Mouse (Mus musculus) limb, embryonic 11.5 days (tissue): ENCODE measurements around the gene Tctn3. TPM values are rescaled to one million over a fixed set of nuclear protein-coding genes. Genes with fewer than 3 reads are reported as not detected.
"Not testable (repeated sequence)": the region's sequence is repeated elsewhere in the genome, so short reads cannot be mapped to it uniquely, and the experiment has no call there.

Experiments
- ATAC-seq: fragments of 200-750 bp; cut with Nextera tagmentation; 2 replicates; pipeline ENCODE4 v1.8.0; 2017; ENCODE audit warnings: low read depth; ENCODE audit not compliant: insufficient number of reproducible peaks, low FRiP score, low TSS enrichment
- DNase-seq: peaks from one replicate; pipeline ENCODE4 v3.0.0-alpha.2; 2015; ENCODE audit warnings: low spot score
- H3K27ac ChIP-seq: fragments of 300-500 bp; sonication (generic); replicated peaks from 2 replicates; pipeline ENCODE4 v1.5.1; 2014; ENCODE audit warnings: low read depth, mild to moderate bottlenecking, low read length
- H3K27me3 ChIP-seq: fragments of 300-500 bp; sonication (generic); 2 replicates; pipeline ENCODE4 v1.6.1; 2014; ENCODE audit warnings: mild to moderate bottlenecking, low read length, mixed read lengths; ENCODE audit not compliant: control insufficient read depth, insufficient read depth
- H3K36me3 ChIP-seq: fragments of 300-500 bp; sonication (generic); 2 replicates; pipeline ENCODE4 v1.6.1; 2014; ENCODE audit warnings: mild to moderate bottlenecking, low read length, moderate library complexity, mixed read lengths; ENCODE audit not compliant: control insufficient read depth, insufficient read depth
- H3K4me1 ChIP-seq: fragments of 300-500 bp; sonication (generic); 2 replicates; pipeline ENCODE4 v1.6.1; 2014; ENCODE audit warnings: low read length, mixed read lengths; ENCODE audit not compliant: control insufficient read depth, insufficient read depth
- H3K4me2 ChIP-seq: fragments of 300-500 bp; sonication (generic); 2 replicates; pipeline ENCODE4 v1.6.1; 2014; ENCODE audit warnings: low read depth, mild to moderate bottlenecking, moderate library complexity; ENCODE audit not compliant: severe bottlenecking
- H3K4me3 ChIP-seq: fragments of 300-500 bp; sonication (generic); 2 replicates; pipeline ENCODE4 v1.5.1; 2014; ENCODE audit warnings: low read depth, low read length
- H3K9ac ChIP-seq: fragments of 300-500 bp; sonication (generic); 2 replicates; pipeline ENCODE4 v1.6.1; 2014; ENCODE audit warnings: mild to moderate bottlenecking, low read length
- H3K9me3 ChIP-seq: fragments of 300-500 bp; sonication (generic); 2 replicates; pipeline ENCODE4 v1.6.1; 2016; ENCODE audit warnings: low read length; ENCODE audit not compliant: control insufficient read depth
- WGBS: fragments of 180-500 bp; shearing (Covaris S2); extraction: QIAGEN DNeasy Blood & Tissue Kit; methylation state at CpG from one replicate; pipeline ENCODE4 v1.1.7; 2014; 5-methylcytosine and 5-hydroxymethylcytosine counted together
- polyA plus RNA-seq: library from polyadenylated mRNA; unstranded; fragments of >200 nt; fragmentation: Nextera tagmentation; extraction: Ambion mirVana; gene quantifications from 2 replicates; pipeline ENCODE4 v1.2.1, GENCODE M21; 2014

Tctn3 gene
- polyA plus RNA-seq, 1 experiment from 2014 or later: 10.6 TPM

GRCm38 (mm10) chr19:40567616-40568015, 44.4 kb downstream of the Tctn3 start:
- no peaks in the 10 kb centered on the region for H3K4me1 ChIP-seq
- no peaks in the 10 kb centered on the region for H3K27me3 ChIP-seq
- no peak overlapping the region for H3K9ac ChIP-seq
- WGBS: 87% methylated on average over 3 of the region's 3 CpGs
- peaks cover 5% of the 10 kb centered on the region for H3K9me3 ChIP-seq
- H3K27ac ChIP-seq: no peak overlapping the region
- no peak overlapping the region for H3K4me3 ChIP-seq
- ATAC-seq: no peak
- H3K4me2 ChIP-seq: no peak overlapping the region
- DNase-seq: no peak
- peaks cover 48% of the 10 kb centered on the region for H3K36me3 ChIP-seq

- H3K36me3 ChIP-seq: peaks cover 18% of the 10 kb centered on the region
- no peak overlapping the region for H3K4me3 ChIP-seq
- no peak overlapping the region for H3K4me2 ChIP-seq
- no peaks in the 10 kb centered on the region for H3K4me1 ChIP-seq
- no peak for DNase-seq
- H3K9ac ChIP-seq: no peak overlapping the region
- ATAC-seq: no peak
- 88% methylated on average over 10 of the region's 10 CpGs for WGBS
- H3K27ac ChIP-seq: no peak overlapping the region
- H3K9me3 ChIP-seq: no peaks in the 10 kb centered on the region
- no peaks in the 10 kb centered on the region for H3K27me3 ChIP-seq
Measured at GRCm38 (mm10) chr19:40563880-40564645, 48.0 kb downstream of the Tctn3 start.

- H3K9me3 ChIP-seq, H3K4me3 ChIP-seq, H3K27me3 ChIP-seq, H3K27ac ChIP-seq, H3K4me1 ChIP-seq, ATAC-seq, H3K4me2 ChIP-seq, DNase-seq, H3K9ac ChIP-seq: not testable (repeated sequence)
- peaks cover 20% of the 10 kb centered on the region for H3K36me3 ChIP-seq
- WGBS: 60% methylated on average over 13 of the region's 31 CpGs
Measured at GRCm38 (mm10) chr19:40561521-40561920, 50.5 kb downstream of the Tctn3 start.

GRCm38 (mm10) chr19:40556029-40556428, 56.0 kb downstream of the Tctn3 start:
- H3K36me3 ChIP-seq: peaks cover 21% of the 10 kb centered on the region
- H3K4me2 ChIP-seq: no peak overlapping the region
- 56% methylated on average over 7 of the region's 7 CpGs for WGBS
- no peaks in the 10 kb centered on the region for H3K4me1 ChIP-seq
- H3K4me3 ChIP-seq: no peak overlapping the region
- ATAC-seq (no peak), DNase-seq (no peak)
- H3K9me3 ChIP-seq: no peaks in the 10 kb centered on the region
- H3K9ac ChIP-seq: no peak overlapping the region
- no peaks in the 10 kb centered on the region for H3K27me3 ChIP-seq
- H3K27ac ChIP-seq: no peak overlapping the region

GRCm38 (mm10) chr19:40555136-40555535, 56.9 kb downstream of the Tctn3 start:
- ATAC-seq (no peak), DNase-seq (no peak)
- no peak overlapping the region for H3K27ac ChIP-seq
- no peak overlapping the region for H3K9ac ChIP-seq
- no peaks in the 10 kb centered on the region for H3K27me3 ChIP-seq
- H3K36me3 ChIP-seq: peaks cover 24% of the 10 kb centered on the region
- WGBS: 92% methylated on average over 8 of the region's 8 CpGs
- no peak overlapping the region for H3K4me3 ChIP-seq
- H3K9me3 ChIP-seq: no peaks in the 10 kb centered on the region
- no peaks in the 10 kb centered on the region for H3K4me1 ChIP-seq
- no peak overlapping the region for H3K4me2 ChIP-seq

- 90% methylated on average over 11 of the region's 11 CpGs for WGBS
Measured at GRCm38 (mm10) chr19:40554343-40554742, 57.7 kb downstream of the Tctn3 start.

GRCm38 (mm10) chr19:40553849-40554248, 58.2 kb downstream of the Tctn3 start:
- H3K9me3 ChIP-seq: no peaks in the 10 kb centered on the region
- H3K4me3 ChIP-seq: no peak overlapping the region
- 92% methylated on average over 6 of the region's 6 CpGs for WGBS
- peaks cover 24% of the 10 kb centered on the region for H3K36me3 ChIP-seq
- H3K27ac ChIP-seq: no peak overlapping the region
- no peak for DNase-seq
- no peak for ATAC-seq
- no peak overlapping the region for H3K9ac ChIP-seq
- no peaks in the 10 kb centered on the region for H3K27me3 ChIP-seq
- 0 out of 2 replicates have a peak, but pooled peaks cover 2% of the 10 kb centered on the region for H3K4me1 ChIP-seq
- H3K4me2 ChIP-seq: no peak overlapping the region

More at GRCm38 (mm10) chr19:40554343-40554742, 57.7 kb downstream of the Tctn3 start:
- ATAC-seq (no peak), DNase-seq (no peak)
- no peaks in the 10 kb centered on the region for H3K4me1 ChIP-seq
- no peak overlapping the region for H3K4me2 ChIP-seq
- H3K9ac ChIP-seq: no peak overlapping the region
- H3K27me3 ChIP-seq: no peaks in the 10 kb centered on the region
- no peak overlapping the region for H3K4me3 ChIP-seq
- no peaks in the 10 kb centered on the region for H3K9me3 ChIP-seq
- H3K27ac ChIP-seq: no peak overlapping the region
- peaks cover 24% of the 10 kb centered on the region for H3K36me3 ChIP-seq

GRCm38 (mm10) chr19:40553014-40553789, 58.8 kb downstream of the Tctn3 start:
- H3K4me1 ChIP-seq: 0 out of 2 replicates have a peak, but pooled peaks cover 3% of the 10 kb centered on the region
- no peak overlapping the region for H3K9ac ChIP-seq
- H3K4me3 ChIP-seq: no peak overlapping the region
- ATAC-seq (no peak), DNase-seq (no peak)
- no peaks in the 10 kb centered on the region for H3K9me3 ChIP-seq
- 91% methylated on average over 14 of the region's 14 CpGs for WGBS
- no peak overlapping the region for H3K4me2 ChIP-seq
- no peak overlapping the region for H3K27ac ChIP-seq
- H3K27me3 ChIP-seq: no peaks in the 10 kb centered on the region
- H3K36me3 ChIP-seq: peaks cover 22% of the 10 kb centered on the region
